Mouse (Mus musculus): ENCODE results near the gene Agpat2.

- no peak for TF ChIP-seq CHD2 (IDR thresholded peaks at IDR 0.05; ENCODE audit: low read depth, low read length)
- TF ChIP-seq HCFC1 (IDR thresholded peaks at IDR 0.05; ENCODE audit: borderline replicate concordance, insufficient read depth, low read length), result no peak
Measured at GRCm38 (mm10) chr2:26550777-26551176, 53.4 kb downstream of the Agpat2 start.
